Mouse (Mus musculus) gastrocnemius, adult 2 months (tissue): ENCODE measurements around the gene Spock1. TPM values are rescaled to one million over a fixed set of nuclear protein-coding genes. Genes with fewer than 3 reads are reported as not detected.

Experiments used
- DNase-seq: peaks from one replicate; pipeline ENCODE4 v3.0.0; 2022
- H3K27ac ChIP-seq: fragments of 200-600 bp; 2 replicates; pipeline ENCODE4 v1.8.1; 2022; ENCODE audit warnings: mild to moderate bottlenecking
- H3K4me3 ChIP-seq: fragments of 200-600 bp; 2 replicates; pipeline ENCODE4 v1.8.1; 2022; ENCODE audit warnings: mild to moderate bottlenecking, moderate library complexity
- CTCF ChIP-seq: fragments of 200-600 bp; IDR thresholded peaks from 2 replicates; pipeline ENCODE4 v1.8.1; 2022; ENCODE audit warnings: antibody characterized with exemption, mild to moderate bottlenecking, moderate library complexity
- intact Hi-C: fragments of 180-260 bp; cut with DNase I; formaldehyde crosslinking; loops from one replicate; pipeline ENCODE4 v1.15.1; 2025
- total RNA-seq, 2 experiments: library from RNA; stranded (reverse); gene quantifications; 2 replicates each; pipeline ENCODE4 v1.2.3; 2021

Spock1 gene
- total RNA-seq, 2 experiments from 2014 or later, result 0.13 to 0.78 TPM

- Histone ChIP-seq H3K4me3 (no peak overlapping the region), H3K27ac (no peak overlapping the region)
- no peak for DNase-seq
- no peak for TF ChIP-seq CTCF
- intact Hi-C loops, result no loop called here
Measured at GRCm38 (mm10) chr13:57855766-57856165, 52.4 kb downstream of the Spock1 start.

GRCm38 (mm10) chr13:57854416-57854815, 53.7 kb downstream of the Spock1 start:
- intact Hi-C loops, result no loop called here

GRCm38 (mm10) chr13:57853621-57854020, 54.5 kb downstream of the Spock1 start:
- intact Hi-C loops, result no loop called here
- Histone ChIP-seq H3K4me3 (no peak overlapping the region), H3K27ac (no peak overlapping the region)
- DNase-seq, result no peak
- no peak for TF ChIP-seq CTCF

More at GRCm38 (mm10) chr13:57854416-57854815, 53.7 kb downstream of the Spock1 start:
- TF ChIP-seq CTCF, result no peak
- no peak for DNase-seq
- H3K27ac ChIP-seq, result no peak overlapping the region
- no peak overlapping the region for H3K4me3 ChIP-seq

DNA sequence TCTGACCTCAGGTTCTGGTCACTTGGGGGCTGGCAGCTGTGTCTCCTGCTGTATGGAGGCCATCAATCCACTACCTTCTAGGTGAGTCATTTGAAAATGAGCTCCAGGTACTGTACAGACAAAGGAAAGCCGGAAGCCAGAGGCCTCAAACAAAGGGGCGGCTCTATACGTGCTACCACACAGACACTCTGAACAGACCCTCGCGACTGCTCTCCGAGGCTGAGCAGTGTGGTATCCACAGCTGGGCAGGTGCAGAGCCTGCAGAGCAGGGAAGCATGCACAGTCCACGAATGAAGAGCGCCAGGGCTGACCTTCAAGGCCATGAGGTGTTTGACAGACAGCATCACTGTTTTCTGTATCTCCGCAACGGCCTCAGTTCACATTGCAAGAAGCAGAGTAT, 55.0 kb downstream of the Spock1 start:
- TF ChIP-seq CTCF, result no peak
- Histone ChIP-seq H3K27ac (no peak overlapping the region), H3K4me3 (no peak overlapping the region)
- DNase-seq, result no peak
- intact Hi-C loops, result no loop called here

- TF ChIP-seq CTCF, result no peak
- Histone ChIP-seq H3K27ac (no peak overlapping the region), H3K4me3 (no peak overlapping the region)
- intact Hi-C loops, result no loop called here
- DNase-seq, result no peak
Measured at GRCm38 (mm10) chr13:57848931-57849330, 59.2 kb downstream of the Spock1 start.

GRCm38 (mm10) chr13:57847101-57847500, 61.0 kb downstream of the Spock1 start:
- no peak overlapping the region for H3K27ac ChIP-seq
- DNase-seq, result no peak
- TF ChIP-seq CTCF, result no peak
- intact Hi-C loops, result no loop called here
- H3K4me3 ChIP-seq, result no peak overlapping the region

DNA sequence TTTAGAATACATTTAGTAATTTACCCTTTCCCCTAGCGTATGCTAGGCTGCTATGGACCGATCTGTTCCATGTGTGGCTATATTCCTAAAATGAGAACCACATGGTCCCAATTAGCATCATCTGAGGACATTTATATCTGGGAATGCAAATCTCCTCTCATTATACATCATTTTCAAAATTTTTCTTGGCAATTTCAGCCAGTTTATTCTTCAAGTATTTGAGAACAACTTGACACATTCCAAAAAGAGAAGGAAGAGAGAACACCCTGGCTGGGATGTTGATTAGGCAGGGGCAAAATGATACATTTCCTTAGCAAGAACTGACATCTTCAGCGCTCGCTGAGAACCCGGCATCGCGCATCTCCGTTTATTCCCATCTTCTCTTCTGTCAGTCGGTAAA, 61.7 kb downstream of the Spock1 start:
- intact Hi-C loops, result no loop called here
- no peak overlapping the region for H3K27ac ChIP-seq
- no peak overlapping the region for H3K4me3 ChIP-seq
- TF ChIP-seq CTCF, result no peak
- no peak for DNase-seq

- intact Hi-C loops, result no loop called here
- no peak for TF ChIP-seq CTCF
- H3K4me3 ChIP-seq, result no peak overlapping the region
Measured at GRCm38 (mm10) chr13:57841141-57841848, 66.8 kb downstream of the Spock1 start.

GRCm38 (mm10) chr13:57837691-57838437, 70.3 kb downstream of the Spock1 start:
- intact Hi-C loops, result no loop called here
- no peak overlapping the region for H3K27ac ChIP-seq
- H3K4me3 ChIP-seq, result no peak overlapping the region
- no peak for TF ChIP-seq CTCF
- no peak for DNase-seq

More at GRCm38 (mm10) chr13:57841141-57841848, 66.8 kb downstream of the Spock1 start:
- no peak for DNase-seq
- H3K27ac ChIP-seq, result no peak overlapping the region

DNA sequence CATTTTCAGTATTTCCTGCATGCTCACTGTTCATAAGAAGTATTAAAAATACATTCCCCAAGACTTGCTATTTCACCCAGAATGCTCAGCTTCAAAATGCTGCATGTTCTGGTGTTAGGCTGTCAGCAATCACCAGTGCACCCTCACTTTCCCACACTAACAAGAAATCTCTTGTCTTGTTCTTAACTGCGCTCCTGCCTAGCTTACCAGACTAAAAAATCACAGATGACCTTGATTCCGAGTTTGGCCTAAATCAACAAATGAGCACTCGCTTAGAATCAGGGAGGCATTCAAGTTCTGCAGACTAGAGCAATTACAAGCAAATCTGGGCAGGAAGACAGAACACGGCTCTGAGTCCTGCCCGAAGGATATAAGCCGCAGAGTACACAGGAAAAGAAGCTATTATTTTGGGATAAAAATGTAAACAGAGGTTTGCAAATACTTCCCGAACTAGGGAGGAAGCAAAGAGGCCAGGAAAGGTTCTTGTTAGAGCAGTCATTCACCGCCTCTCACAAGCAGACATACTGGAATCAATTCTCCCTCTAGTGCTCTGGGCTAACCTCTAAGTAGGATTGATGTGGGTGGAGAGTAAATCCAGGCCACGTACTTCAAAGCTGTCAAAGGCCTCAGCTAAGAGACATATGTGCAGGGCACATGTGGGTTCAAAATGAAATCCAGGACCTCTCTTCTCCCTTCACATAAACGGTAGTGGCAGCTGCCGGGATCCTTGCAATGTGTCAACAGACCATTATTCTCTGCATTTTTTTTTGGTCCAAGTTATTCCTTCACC, 76.6 kb downstream of the Spock1 start:
- no peak for DNase-seq
- no peak overlapping the region for H3K27ac ChIP-seq
- TF ChIP-seq CTCF, result no peak
- no peak overlapping the region for H3K4me3 ChIP-seq
- intact Hi-C loops, result no loop called here

DNA sequence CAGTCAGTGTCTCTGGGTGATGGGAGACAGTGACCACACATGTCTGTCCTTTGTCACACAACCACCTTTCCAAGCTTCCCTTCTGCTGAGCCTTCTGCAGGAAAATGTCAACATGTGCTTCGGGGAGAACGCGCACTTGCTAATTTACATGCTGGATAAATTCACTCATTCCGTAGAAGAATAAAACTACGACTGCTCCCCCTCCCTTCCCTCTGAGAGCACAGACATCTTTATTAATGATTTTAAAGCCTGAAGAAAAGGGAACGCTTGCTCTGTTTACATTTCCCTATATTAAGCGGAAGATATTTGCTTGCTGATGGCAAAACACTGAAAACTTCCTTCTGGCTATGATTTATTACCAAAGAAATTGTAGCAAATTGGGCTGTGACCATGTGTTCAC, 77.2 kb downstream of the Spock1 start:
- TF ChIP-seq CTCF, result no peak
- H3K27ac ChIP-seq, result no peak overlapping the region
- DNase-seq, result no peak
- no peak overlapping the region for H3K4me3 ChIP-seq
- intact Hi-C loops, result no loop called here

- no peak for DNase-seq
- intact Hi-C loops, result no loop called here
- no peak for TF ChIP-seq CTCF
- no peak overlapping the region for H3K27ac ChIP-seq
- H3K4me3 ChIP-seq, result no peak overlapping the region
Measured at GRCm38 (mm10) chr13:57830091-57830490, 78.0 kb downstream of the Spock1 start.

DNA sequence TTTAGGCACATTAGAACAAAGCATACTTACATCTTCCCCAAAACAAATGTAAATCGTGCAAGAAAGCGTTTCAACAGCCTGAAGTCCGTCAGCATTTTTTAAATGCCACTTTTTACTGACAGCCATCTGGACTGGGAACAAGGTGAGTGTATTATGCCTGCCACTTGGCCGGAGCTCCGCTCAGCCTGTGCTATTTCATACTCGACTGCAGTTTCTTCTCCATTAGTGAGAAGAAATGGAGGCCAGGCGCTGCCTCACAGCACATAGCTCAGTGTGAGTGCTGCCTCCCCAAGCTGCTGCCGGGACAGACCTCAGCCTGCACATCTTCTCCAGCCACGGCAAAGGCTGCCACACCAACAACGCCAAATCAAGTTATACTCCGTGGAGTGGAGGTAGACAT, 91.9 kb downstream of the Spock1 start:
- no peak for TF ChIP-seq CTCF
- no peak overlapping the region for H3K27ac ChIP-seq
- no peak overlapping the region for H3K4me3 ChIP-seq
- no peak for DNase-seq
- intact Hi-C loops, result no loop called here
